Mouse (Mus musculus): ENCODE results near the gene Fcmr. TPM values are rescaled to one million over a fixed set of nuclear protein-coding genes. Genes with fewer than 3 reads are reported as not detected.

The Fcmr gene
- polyA plus RNA-seq, 1 experiment, result not detected

GRCm38 (mm10) chr1:130883146-130883545, 17.7 kb downstream of the Fcmr start:
- Histone ChIP-seq H3K4me1 (peaks cover 8% of the 10 kb centered on the region), H3K4me3 (replicated peaks) (no peak overlapping the region), H3K36me3 (replicated peaks; ENCODE audit: low read length) (no peaks in the 10 kb centered on the region), H3K9me3 (no peaks in the 10 kb centered on the region), H3K27me3 (replicated peaks) (peaks cover 86% of the 10 kb centered on the region)
- TF ChIP-seq FLI1 (IDR thresholded peaks at IDR 0.05; ENCODE audit: low read length), result no peak
- no peak for TF ChIP-seq GATA1 (IDR thresholded peaks at IDR 0.05; ENCODE audit: borderline replicate concordance, low read length)

- no peak for TF ChIP-seq FLI1 (IDR thresholded peaks at IDR 0.05; ENCODE audit: low read length)
- no peak for TF ChIP-seq GATA1 (IDR thresholded peaks at IDR 0.05; ENCODE audit: borderline replicate concordance, low read length)
- H3K4me1 ChIP-seq, result no peaks in the 10 kb centered on the region
- H3K4me3 ChIP-seq (replicated peaks), result no peak within 1 kb of the TSS
- peaks cover 7% of the 10 kb centered on the region; the same call in 1 of the 2 replicates for H3K9me3 ChIP-seq
- no peaks in the 10 kb centered on the region for H3K36me3 ChIP-seq (replicated peaks; ENCODE audit: low read length)
- peaks cover 54% of the 10 kb centered on the region for H3K27me3 ChIP-seq (replicated peaks)
These were observed 21.9 kb downstream of the Fcmr start, which contains the start of gene Il24 for GRCm38 (mm10) chr1:130887354-130887753. Gene Il24 (minus strand): TSS chr1:130887454.

- TF ChIP-seq GATA1 (IDR thresholded peaks at IDR 0.05; ENCODE audit: borderline replicate concordance, low read length), result no peak
- TF ChIP-seq FLI1 (IDR thresholded peaks at IDR 0.05; ENCODE audit: low read length), result no peak
- Histone ChIP-seq H3K4me1 (no peaks in the 10 kb centered on the region), H3K36me3 (replicated peaks; ENCODE audit: low read length) (no peaks in the 10 kb centered on the region), H3K4me3 (replicated peaks) (no peak overlapping the region), H3K9me3 (peaks cover 7% of the 10 kb centered on the region; the same call in 1 of the 2 replicates), H3K27me3 (replicated peaks) (peaks cover 26% of the 10 kb centered on the region)
These were observed 27.0 kb downstream of the Fcmr start for GRCm38 (mm10) chr1:130892446-130892845.

- H3K4me3 ChIP-seq (replicated peaks), result no peak overlapping the region
- H3K4me1 ChIP-seq, result no peaks in the 10 kb centered on the region
- peaks cover 26% of the 10 kb centered on the region for H3K27me3 ChIP-seq (replicated peaks)
- peaks cover 7% of the 10 kb centered on the region; the same call in 1 of the 2 replicates for H3K9me3 ChIP-seq
- no peaks in the 10 kb centered on the region for H3K36me3 ChIP-seq (replicated peaks; ENCODE audit: low read length)
- no peak for TF ChIP-seq FLI1 (IDR thresholded peaks at IDR 0.05; ENCODE audit: low read length)
- TF ChIP-seq GATA1 (IDR thresholded peaks at IDR 0.05; ENCODE audit: borderline replicate concordance, low read length), result no peak
These were observed 28.0 kb downstream of the Fcmr start for GRCm38 (mm10) chr1:130893329-130894040.

- no peak overlapping the region for H3K4me3 ChIP-seq (replicated peaks)
- H3K9me3 ChIP-seq, result 0 out of 2 replicates have a peak, but pooled peaks cover under 1% of the 10 kb centered on the region
- peaks cover 21% of the 10 kb centered on the region for H3K27me3 ChIP-seq (replicated peaks)
- H3K4me1 ChIP-seq, result no peaks in the 10 kb centered on the region
- H3K36me3 ChIP-seq (replicated peaks; ENCODE audit: low read length), result no peaks in the 10 kb centered on the region
- TF ChIP-seq FLI1 (IDR thresholded peaks at IDR 0.05; ENCODE audit: low read length) (no peak), GATA1 (IDR thresholded peaks at IDR 0.05; ENCODE audit: borderline replicate concordance, low read length) (no peak)
These were observed 29.0 kb downstream of the Fcmr start for GRCm38 (mm10) chr1:130894468-130894867.

GRCm38 (mm10) chr1:130902505-130902904, 37.0 kb downstream of the Fcmr start:
- no peak overlapping the region for H3K4me3 ChIP-seq (replicated peaks)
- H3K9me3 ChIP-seq, result no peaks in the 10 kb centered on the region
- no peaks in the 10 kb centered on the region for H3K4me1 ChIP-seq
- no peaks in the 10 kb centered on the region for H3K36me3 ChIP-seq (replicated peaks; ENCODE audit: low read length)
- no peak for TF ChIP-seq GATA1 (IDR thresholded peaks at IDR 0.05; ENCODE audit: borderline replicate concordance, low read length)
- no peak for TF ChIP-seq FLI1 (IDR thresholded peaks at IDR 0.05; ENCODE audit: low read length)
- peaks cover 6% of the 10 kb centered on the region for H3K27me3 ChIP-seq (replicated peaks)

- peaks cover 10% of the 10 kb centered on the region for H3K27me3 ChIP-seq (replicated peaks)
- H3K4me1 ChIP-seq, result no peaks in the 10 kb centered on the region
- no peaks in the 10 kb centered on the region for H3K36me3 ChIP-seq (replicated peaks; ENCODE audit: low read length)
- H3K4me3 ChIP-seq (replicated peaks), result no peak within 1 kb of the TSS
- TF ChIP-seq GATA1 (IDR thresholded peaks at IDR 0.05; ENCODE audit: borderline replicate concordance, low read length) (no peak), FLI1 (IDR thresholded peaks at IDR 0.05; ENCODE audit: low read length) (no peak)
- H3K9me3 ChIP-seq, result peaks cover 6% of the 10 kb centered on the region; the same call in 1 of the 2 replicates
These were observed 46.0 kb downstream of the Fcmr start, which contains the start of gene Il20 for GRCm38 (mm10) chr1:130911401-130912010. Gene Il20 (minus strand): TSS chr1:130911451.

- Histone ChIP-seq H3K36me3 (replicated peaks; ENCODE audit: low read length) (no peaks in the 10 kb centered on the region), H3K4me1 (peaks cover 7% of the 10 kb centered on the region), H3K9me3 (peaks cover 3% of the 10 kb centered on the region; the same call in 1 of the 2 replicates), H3K4me3 (replicated peaks) (no peak overlapping the region), H3K27me3 (replicated peaks) (no peaks in the 10 kb centered on the region)
- no peak for TF ChIP-seq FLI1 (IDR thresholded peaks at IDR 0.05; ENCODE audit: low read length)
- TF ChIP-seq GATA1 (IDR thresholded peaks at IDR 0.05; ENCODE audit: borderline replicate concordance, low read length), result no peak
These were observed 53.0 kb downstream of the Fcmr start for GRCm38 (mm10) chr1:130918323-130918980.

GRCm38 (mm10) chr1:130926484-130926883, 61.0 kb downstream of the Fcmr start:
- H3K27me3 ChIP-seq (replicated peaks), result peaks cover 17% of the 10 kb centered on the region
- no peaks in the 10 kb centered on the region for H3K4me1 ChIP-seq
- H3K9me3 ChIP-seq, result no peaks in the 10 kb centered on the region
- no peak overlapping the region for H3K4me3 ChIP-seq (replicated peaks)
- TF ChIP-seq GATA1 (IDR thresholded peaks at IDR 0.05; ENCODE audit: borderline replicate concordance, low read length) (no peak), FLI1 (IDR thresholded peaks at IDR 0.05; ENCODE audit: low read length) (no peak)
- no peaks in the 10 kb centered on the region for H3K36me3 ChIP-seq (replicated peaks; ENCODE audit: low read length)

Other genes with a start within 250 kb of the Fcmr start
- not detected in 2 replicates for gene Zp3r, start 236.0 kb upstream of the Fcmr start, polyA plus RNA-seq (2012; ENCODE audit: insufficient read depth, low replicate concordance)
- not detected in 2 replicates for gene C4bp, start 204.0 kb upstream of the Fcmr start, polyA plus RNA-seq (2012; ENCODE audit: insufficient read depth, low replicate concordance)
- not detected in 2 replicates for gene Gm29427, start 149.9 kb upstream of the Fcmr start, polyA plus RNA-seq (2012; ENCODE audit: insufficient read depth, low replicate concordance)
- 0.95 and 2.4 TPM in 2 replicates for gene Yod1, start 148.3 kb upstream of the Fcmr start, polyA plus RNA-seq (2012; ENCODE audit: insufficient read depth, low replicate concordance)
- gene Pfkfb2, start 136.4 kb upstream of the Fcmr start, polyA plus RNA-seq (2012; ENCODE audit: insufficient read depth, low replicate concordance), result 1.8 and 2.5 TPM in 2 replicates
- gene AA986860, start 133.7 kb upstream of the Fcmr start, polyA plus RNA-seq (2012; ENCODE audit: insufficient read depth, low replicate concordance), result 4.5 and 39.9 TPM in 2 replicates
- gene Fcamr, start 64.8 kb upstream of the Fcmr start, polyA plus RNA-seq (2012; ENCODE audit: insufficient read depth, low replicate concordance), result not detected in 2 replicates
- gene Pigr, start 39.0 kb upstream of the Fcmr start, polyA plus RNA-seq (2012; ENCODE audit: insufficient read depth, low replicate concordance), result not detected in 2 replicates
- not detected in 2 replicates for gene Il24, start 21.8 kb downstream of the Fcmr start, polyA plus RNA-seq (2012; ENCODE audit: insufficient read depth, low replicate concordance)
- not detected in 2 replicates for gene Il20, start 45.8 kb downstream of the Fcmr start, polyA plus RNA-seq (2012; ENCODE audit: insufficient read depth, low replicate concordance)
- gene Il19, start 74.4 kb downstream of the Fcmr start, polyA plus RNA-seq (2012; ENCODE audit: insufficient read depth, low replicate concordance), result not detected in 2 replicates
- not detected in 2 replicates for gene Il10, start 154.2 kb downstream of the Fcmr start, polyA plus RNA-seq (2012; ENCODE audit: insufficient read depth, low replicate concordance)
- gene Mapkapk2, start 232.2 kb downstream of the Fcmr start, polyA plus RNA-seq (2012; ENCODE audit: insufficient read depth, low replicate concordance), result 178 and 286 TPM in 2 replicates

Measured in megakaryocyte, embryonic 14.5 days (primary cell).